Mouse (Mus musculus): ENCODE results near the gene Elp5.

DNA sequence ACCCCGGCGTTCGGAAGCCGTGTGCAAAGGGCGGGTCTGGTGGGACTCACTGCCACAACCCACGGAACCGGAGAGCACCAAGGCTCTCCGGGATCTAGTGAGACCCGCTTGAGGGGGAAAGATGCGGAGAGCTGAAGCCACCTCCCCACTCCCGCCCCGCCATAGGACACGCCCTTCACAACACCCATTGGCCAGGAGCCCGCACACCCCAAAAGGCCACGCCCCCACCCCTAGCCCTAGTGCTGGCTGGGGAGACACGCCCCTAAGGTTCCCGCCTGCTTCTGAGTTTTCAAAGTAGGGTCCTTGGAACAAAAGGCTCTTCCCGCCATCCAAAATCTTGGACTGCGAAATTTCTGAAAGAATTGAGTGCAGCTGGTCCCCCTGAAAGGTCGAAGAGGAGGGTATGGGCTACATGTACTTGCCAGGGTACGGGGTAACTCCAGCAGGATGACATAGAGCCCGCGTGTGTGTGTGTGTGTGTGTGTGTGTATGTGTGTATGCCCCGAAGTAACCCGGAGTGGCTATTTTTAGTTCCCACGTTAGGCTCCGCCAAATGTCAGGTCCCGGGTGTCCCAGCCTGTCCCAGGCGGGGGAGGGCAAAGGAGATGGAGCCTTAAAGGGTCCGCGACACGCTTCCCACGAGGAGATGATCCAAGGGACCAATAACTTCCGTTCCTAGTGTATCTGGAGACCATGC lies 34.1 kb downstream of the Elp5 start, which contains the start of gene Slc2a4:
- TF ChIP-seq CTCF (IDR thresholded peaks at IDR 0.05; ENCODE audit: insufficient read depth, low read depth, low read length) (no peak), POLR2A (IDR thresholded peaks at IDR 0.05; ENCODE audit: insufficient read depth, low read depth, low read length) (no peak)
